Mouse (Mus musculus) neutrophil, adult 5-6 weeks (primary cell): ENCODE results near the gene Bsg. TPM values are rescaled to one million over a fixed set of nuclear protein-coding genes. Genes with fewer than 3 reads are reported as not detected.
A peak's percentile ranks its signal among the peaks of the same experiment; 100 is the strongest.

Experiments
- ATAC-seq: fragments of 151-379, 151-347 bp; 2 replicates; pipeline ENCODE4 v1.8.0; 2017; ENCODE audit warnings: mild to moderate bottlenecking, moderate TSS enrichment; ENCODE audit not compliant: insufficient number of reproducible peaks, poor library complexity, low FRiP score, severe bottlenecking; ENCODE audit errors: extremely low read depth
- total RNA-seq: library from RNA; stranded (forward); fragments of 200-1000 nt; gene quantifications from 2 replicates; pipeline ENCODE4 v1.2.3, GENCODE M21; 2017

Bsg gene
- total RNA-seq, result 105 and 111 TPM in 2 replicates

GRCm38 (mm10) chr10:79704065-79704969 lies at the start of gene Bsg:
Gene Bsg, plus strand, starts transcription at chr10:79704491.
- peak; percentile 93 for ATAC-seq

DNA sequence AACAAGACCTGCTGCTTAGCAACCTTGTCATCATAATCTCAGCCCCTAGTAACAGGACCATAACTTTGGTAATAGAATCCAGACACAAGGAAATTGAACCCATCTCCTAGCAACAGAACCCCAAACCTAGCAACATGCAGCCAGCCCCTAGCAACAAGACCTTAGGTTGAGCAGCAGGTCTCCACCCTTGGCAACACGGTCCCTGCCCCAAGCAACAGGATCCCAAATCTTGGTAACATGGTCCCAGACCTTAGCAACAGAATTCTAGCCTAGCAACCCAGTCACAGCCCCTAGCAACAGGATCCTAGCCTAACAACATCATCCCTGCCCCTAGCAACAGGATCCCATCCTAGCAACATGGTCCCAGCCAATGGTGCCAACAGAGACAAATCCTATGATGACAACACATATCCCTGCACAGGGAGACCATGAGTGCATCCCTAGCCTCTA lies 49.3 kb upstream of the Bsg start:
- no peak for ATAC-seq

- no peak for ATAC-seq
These were observed 45.5 kb upstream of the Bsg start for GRCm38 (mm10) chr10:79658829-79659228.

DNA sequence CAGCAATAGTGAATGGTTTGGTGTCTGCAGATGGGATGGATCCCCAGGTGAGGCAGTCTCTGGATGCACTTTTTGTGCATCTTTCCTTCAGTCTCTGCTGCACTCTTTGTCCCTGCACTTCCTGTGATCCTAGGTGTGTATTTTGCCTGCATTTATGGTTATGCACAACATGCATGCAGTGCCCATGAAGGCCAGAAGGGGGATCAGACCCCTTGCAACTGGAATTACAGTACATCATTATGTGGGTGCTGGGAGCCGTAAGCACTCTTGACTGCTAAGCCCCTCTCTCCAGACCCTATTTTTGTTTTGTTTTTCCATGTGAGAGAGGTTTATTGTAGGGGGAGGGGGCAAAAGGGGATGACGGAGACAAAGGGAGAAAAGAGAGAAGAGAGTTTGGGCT lies 44.0 kb upstream of the Bsg start:
- ATAC-seq, result no peak

GRCm38 (mm10) chr10:79661861-79662260 lies 42.4 kb upstream of the Bsg start:
- ATAC-seq, result no peak

DNA sequence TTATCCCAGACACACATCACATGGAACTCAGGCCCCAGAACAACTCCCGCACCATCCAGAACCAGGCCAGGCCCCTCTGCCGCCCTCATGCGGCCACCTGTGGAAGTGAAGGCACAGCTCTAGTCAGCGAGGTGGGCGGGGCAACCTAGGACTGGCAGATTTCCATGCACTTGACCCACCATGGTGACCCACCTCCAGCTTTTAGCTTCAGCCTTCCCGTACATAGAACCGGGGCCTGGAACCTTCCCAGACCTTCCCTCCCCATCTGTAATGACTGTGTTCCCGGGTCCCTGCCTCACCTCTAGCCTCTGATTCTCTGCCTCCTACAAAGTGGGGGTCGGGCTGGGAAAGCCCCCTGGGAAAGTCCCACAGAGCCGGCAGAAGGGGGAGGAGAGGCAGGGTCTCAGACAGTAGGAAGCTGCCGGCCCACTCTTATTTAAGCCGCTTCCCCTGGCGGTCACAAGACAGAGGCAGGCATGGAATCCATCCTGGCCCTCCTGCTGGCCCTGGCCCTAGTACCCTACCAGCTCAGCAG lies 40.1 kb upstream of the Bsg start, which contains the start of gene Madcam1:
Madcam1 (plus strand) TSS at position 429 of the 535 bp plus-strand sequence.
- peak; percentile 49 for ATAC-seq

DNA sequence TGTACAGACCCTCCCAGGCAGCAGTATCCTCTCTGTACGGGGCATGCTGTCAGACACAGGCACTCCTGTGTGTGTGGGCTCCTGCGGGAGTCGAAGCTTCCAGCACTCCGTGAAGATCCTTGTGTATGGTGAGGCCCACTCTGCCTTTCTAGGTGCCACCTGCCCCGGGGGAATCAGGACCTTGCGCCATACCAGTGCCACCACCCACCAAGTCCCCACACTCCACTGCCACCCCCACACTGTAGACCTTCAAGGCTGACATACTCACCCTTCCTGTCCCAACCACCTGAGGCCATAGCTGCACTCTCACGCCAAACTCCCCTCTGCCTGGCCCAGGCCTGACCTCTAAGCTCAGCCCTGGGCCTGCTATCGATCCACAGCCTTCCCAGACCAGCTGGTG lies 39.2 kb upstream of the Bsg start:
- ATAC-seq, result no peak

- ATAC-seq, result no peak
These were observed 37.8 kb upstream of the Bsg start for GRCm38 (mm10) chr10:79666493-79666892.

GRCm38 (mm10) chr10:79668076-79668475 lies 36.2 kb upstream of the Bsg start:
- ATAC-seq, result no peak

DNA sequence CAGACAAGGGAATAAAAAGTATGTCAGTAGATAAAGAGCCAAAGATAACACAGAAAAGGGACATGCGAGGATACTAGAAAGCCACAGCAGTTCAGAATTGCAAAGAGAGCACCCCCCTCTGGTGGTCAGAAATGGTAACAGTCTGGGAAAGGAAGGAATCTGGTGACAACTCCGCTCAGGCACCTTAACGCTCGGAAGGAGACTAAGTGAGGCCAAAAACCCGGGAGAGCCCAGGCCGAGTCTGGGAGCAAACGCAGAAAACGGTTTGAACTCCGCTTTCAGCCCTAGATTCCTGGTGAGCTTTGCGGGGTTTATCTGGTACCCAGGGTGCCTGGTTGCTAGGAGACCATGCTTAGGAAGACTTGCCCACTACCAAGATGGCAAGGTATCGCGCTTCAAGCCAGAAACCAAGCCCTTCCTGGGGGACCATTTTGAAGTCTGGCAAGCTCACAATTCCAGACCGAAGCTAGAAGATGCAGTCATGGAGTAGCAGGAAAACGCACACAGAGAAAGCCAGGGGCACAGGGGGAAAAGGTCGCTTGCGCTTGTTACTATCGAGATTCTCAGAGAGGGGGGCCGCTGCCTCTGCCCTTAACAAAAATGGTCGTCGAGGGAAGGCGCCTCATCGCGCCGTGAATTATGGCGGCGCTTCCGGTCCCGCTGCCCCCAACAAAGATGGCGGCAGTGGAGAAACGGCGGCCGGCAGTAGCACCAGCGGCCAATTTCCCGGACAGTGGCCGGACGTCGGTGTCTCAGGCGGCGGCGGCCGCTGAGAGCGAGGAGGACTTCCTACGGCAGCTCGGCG lies 35.3 kb upstream of the Bsg start, which contains the start of gene Tpgs1:
Tpgs1 (plus strand) TSS at position 599 of the 805 bp plus-strand sequence.
- ATAC-seq, result peak; percentile 78

- no peak for ATAC-seq
These were observed 34.7 kb upstream of the Bsg start for GRCm38 (mm10) chr10:79669576-79670057.

GRCm38 (mm10) chr10:79670071-79670888 lies 34.0 kb upstream of the Bsg start:
- no peak for ATAC-seq

GRCm38 (mm10) chr10:79671396-79672087 lies 32.7 kb upstream of the Bsg start:
- no peak for ATAC-seq

DNA sequence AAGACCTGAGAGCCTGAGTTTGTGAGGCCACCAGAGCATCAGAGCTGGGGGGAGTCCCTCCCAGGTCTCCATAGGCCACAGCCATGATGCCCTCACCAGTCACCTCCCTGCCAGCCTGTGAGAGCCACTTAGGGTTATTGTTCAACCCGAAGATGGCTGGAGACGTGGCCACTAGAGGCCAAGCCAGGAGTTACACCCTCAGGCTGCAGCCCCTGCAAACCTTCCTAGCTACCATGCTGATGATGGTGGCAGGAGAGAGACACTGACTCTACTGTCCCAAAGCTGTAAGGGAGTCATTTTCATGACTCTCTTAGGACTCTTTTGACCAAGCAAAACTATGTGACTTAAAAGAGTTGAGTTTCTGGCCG lies 32.2 kb upstream of the Bsg start:
- ATAC-seq, result no peak

GRCm38 (mm10) chr10:79673054-79673453 lies 31.2 kb upstream of the Bsg start:
- ATAC-seq, result no peak

DNA sequence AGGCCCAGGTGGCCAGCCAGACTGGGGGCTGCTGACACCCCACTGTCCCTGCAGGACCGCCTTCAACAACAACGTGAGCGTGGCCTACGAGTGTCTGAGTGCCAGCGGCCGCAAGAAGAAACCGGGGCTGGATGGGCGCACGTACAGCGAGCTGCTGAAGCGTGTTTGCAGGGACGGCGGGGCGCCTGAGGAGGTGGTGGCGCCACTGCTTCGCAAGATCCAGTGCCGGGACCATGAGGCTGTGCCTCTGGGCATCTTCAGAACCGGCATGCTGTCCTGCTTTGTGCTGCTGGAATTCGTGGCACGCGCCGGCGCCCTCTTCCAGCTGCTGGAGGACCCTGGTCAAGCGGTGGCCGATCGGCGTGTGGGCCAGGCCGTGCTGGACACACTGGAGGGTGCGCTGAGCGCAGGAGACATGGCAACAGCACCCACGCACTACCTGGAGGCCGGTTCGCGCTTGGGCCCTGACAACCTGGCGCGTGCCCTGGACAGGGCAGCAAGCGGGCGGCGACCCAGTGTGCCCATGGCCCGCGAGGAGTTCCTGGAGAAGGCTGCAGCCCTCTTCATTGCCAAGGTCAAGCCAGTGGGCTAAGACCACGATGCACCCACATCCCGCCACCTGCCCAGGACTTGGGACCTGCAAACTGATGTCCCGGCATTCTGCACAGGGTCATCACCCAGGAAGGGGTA lies 28.8 kb upstream of the Bsg start:
- no peak for ATAC-seq
